Mouse (Mus musculus): ENCODE results near the gene Trip12. TPM values are rescaled to one million over a fixed set of nuclear protein-coding genes. Genes with fewer than 3 reads are reported as not detected.
A peak's percentile ranks its signal among the peaks of the same experiment; 100 is the strongest.

Gene Trip12
- polyA plus RNA-seq, 2 experiments: 76.9 to 87.3 TPM

DNA sequence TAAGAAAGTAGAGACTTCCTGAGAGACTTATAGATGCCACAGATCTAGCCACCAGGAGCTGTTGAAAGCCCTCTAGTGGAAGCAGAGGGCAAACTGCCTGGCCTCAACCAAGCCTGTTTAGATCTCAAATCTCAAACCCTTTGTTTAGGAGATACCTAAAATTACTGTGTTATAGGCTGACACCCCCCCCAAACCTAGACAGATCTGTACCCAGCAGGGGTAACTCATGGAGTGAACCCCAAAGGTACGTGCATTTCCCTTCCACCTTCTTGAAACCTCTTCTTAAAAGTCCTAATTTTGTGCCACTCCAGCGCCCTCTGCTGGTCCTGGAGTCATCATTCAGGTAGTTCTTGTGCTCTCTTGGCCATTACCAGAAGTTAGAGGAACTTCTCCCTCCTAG, 143.2 kb downstream of the Trip12 start:
- DNase-seq (ENCODE audit: low spot score): no peak
- no peak overlapping the region for H3K4me3 ChIP-seq (replicated peaks; ENCODE audit: low read length)
- ATAC-seq (ENCODE audit: low FRiP score, low read depth): no peak

DNA sequence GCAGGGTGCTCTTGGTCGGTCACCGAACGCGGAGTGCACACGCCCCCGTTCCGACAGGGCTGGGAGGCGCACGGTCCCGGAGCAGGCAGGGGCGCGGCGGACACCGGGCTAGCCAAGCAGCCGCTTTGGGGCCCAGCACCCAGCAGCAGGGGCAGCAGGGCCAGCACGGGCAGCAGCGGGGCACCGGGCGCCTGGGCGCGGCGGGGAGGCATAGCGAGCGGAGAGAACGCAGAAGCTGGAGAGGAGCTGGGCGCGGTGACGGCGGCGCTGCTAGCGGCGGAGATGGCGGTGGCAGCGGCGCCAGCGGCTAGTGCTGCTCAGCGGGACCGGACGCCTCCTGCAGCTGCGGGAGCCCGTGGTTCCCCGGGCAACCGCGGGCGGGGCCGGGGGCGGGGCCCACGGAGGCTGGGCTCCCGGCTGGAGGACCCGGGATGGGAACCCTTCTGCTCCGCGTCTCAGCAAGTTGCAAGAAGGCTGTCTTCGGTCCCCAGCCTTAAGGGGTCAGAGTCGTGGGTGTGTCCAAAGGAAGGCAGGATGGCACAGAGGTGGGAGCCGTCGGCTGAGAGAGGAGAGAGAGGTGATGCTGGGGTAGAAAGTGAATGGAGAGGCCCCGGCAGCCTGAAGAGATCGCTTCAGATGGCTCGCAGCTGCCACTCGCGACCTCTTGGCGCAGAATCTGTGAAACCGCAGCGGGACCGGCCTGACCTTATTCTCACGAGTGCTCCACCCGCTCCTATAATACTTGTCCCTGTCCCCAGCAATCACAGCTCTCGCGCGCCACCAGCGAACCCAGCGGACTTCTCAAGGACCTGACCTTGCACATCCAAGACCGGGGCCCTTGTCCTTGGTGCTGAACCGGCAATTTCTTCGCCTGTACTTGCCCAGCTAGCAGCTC, 144.6 kb downstream of the Trip12 start, which contains the start of gene Dner:
Gene Dner (minus strand): TSS at position 705 of the 895 bp plus-strand sequence.
- WGBS: under 1% methylated on average over 34 of the region's 75 CpGs
- Histone ChIP-seq H3K9ac (ENCODE audit: low read depth, low read length, severe bottlenecking) (peak within 1 kb of the TSS; percentile 31; the same call in 1 of the 2 replicates), H3K27me3 (ENCODE audit: control insufficient read depth, insufficient read depth, low read length) (peaks cover 29% of the 10 kb centered on the region), H3K4me2 (replicated peaks; ENCODE audit: low read depth, low read length, severe bottlenecking) (peak within 1 kb of the TSS; percentile 81), H3K4me1 (ENCODE audit: control insufficient read depth, insufficient read depth, low read length) (peaks cover 9% of the 10 kb centered on the region), H3K36me3 (ENCODE audit: control insufficient read depth, insufficient read depth, low read length) (no peaks in the 10 kb centered on the region), H3K27ac (replicated peaks; ENCODE audit: low read depth, low read length) (no peak within 1 kb of the TSS), H3K4me3 (replicated peaks; ENCODE audit: low read length) (peak within 1 kb of the TSS; percentile 42), H3K9me3 (ENCODE audit: control insufficient read depth, low read length) (no peaks in the 10 kb centered on the region)
- no peak for TF ChIP-seq POLR2A (IDR thresholded peaks at IDR 0.05; ENCODE audit: borderline replicate concordance, extremely low read depth, insufficient read depth, insufficient read length)
- peak; percentile 91 for DNase-seq (ENCODE audit: low spot score)
- ATAC-seq (ENCODE audit: low FRiP score, low read depth): peak; percentile 83

More for the DNA sequence above, 143.2 kb downstream of the Trip12 start:
- Histone ChIP-seq H3K9ac (ENCODE audit: low read depth, low read length, severe bottlenecking) (no peak overlapping the region), H3K27ac (replicated peaks; ENCODE audit: low read depth, low read length) (no peak overlapping the region), H3K4me1 (ENCODE audit: control insufficient read depth, insufficient read depth, low read length) (peaks cover 9% of the 10 kb centered on the region), H3K9me3 (ENCODE audit: control insufficient read depth, low read length) (no peaks in the 10 kb centered on the region), H3K27me3 (ENCODE audit: control insufficient read depth, insufficient read depth, low read length) (peaks cover 29% of the 10 kb centered on the region), H3K36me3 (ENCODE audit: control insufficient read depth, insufficient read depth, low read length) (no peaks in the 10 kb centered on the region), H3K4me2 (replicated peaks; ENCODE audit: low read depth, low read length, severe bottlenecking) (no peak overlapping the region)
- TF ChIP-seq POLR2A (IDR thresholded peaks at IDR 0.05; ENCODE audit: borderline replicate concordance, extremely low read depth, insufficient read depth, insufficient read length): no peak
- 0% methylated on average over 2 of the region's 2 CpGs for WGBS

DNA sequence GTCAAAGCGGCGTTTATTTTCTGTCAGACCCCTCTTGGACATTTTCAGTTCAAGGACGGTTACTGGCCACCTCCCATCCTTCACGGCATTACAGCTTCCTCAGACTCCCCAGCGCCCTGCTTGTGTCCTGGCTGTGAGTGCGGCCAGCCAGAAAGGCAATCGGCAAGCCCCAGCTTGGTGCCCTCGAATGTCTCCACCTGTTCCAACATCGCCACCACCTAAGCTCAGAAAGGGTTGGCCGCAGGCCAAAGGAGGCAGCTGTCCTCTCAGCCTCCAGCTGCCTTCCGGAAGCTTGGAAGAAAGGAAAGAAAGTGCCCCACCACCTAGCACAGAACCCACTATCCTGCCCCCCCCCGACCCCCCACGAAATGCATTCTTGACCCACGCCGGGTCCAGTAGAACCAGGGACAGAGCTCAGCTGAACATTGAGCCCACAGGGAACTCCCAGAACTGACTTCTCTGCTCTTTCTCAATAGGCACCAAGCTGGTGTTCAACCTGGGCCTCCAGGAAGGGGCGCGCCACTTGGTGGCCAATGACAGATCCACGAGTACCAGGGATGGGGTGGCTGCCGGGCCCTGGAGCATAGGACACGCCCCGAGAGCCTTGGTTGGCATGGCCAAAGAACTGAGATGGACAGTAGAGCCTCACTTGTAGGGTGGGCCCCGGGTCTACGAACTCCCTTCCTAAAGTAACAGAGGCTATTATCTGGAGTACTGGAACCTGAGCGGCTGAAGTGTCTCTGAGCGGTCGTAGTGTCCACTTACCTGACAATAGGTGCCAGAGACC, 145.4 kb downstream of the Trip12 start:
- Histone ChIP-seq H3K27ac (replicated peaks; ENCODE audit: low read depth, low read length) (no peak overlapping the region), H3K36me3 (ENCODE audit: control insufficient read depth, insufficient read depth, low read length) (no peaks in the 10 kb centered on the region), H3K9ac (ENCODE audit: low read depth, low read length, severe bottlenecking) (no peak overlapping the region; the same call in 1 of the 2 replicates), H3K4me2 (replicated peaks; ENCODE audit: low read depth, low read length, severe bottlenecking) (peak overlapping the region; percentile 81), H3K9me3 (ENCODE audit: control insufficient read depth, low read length) (no peaks in the 10 kb centered on the region), H3K4me3 (replicated peaks; ENCODE audit: low read length) (peak overlapping the region; percentile 42), H3K27me3 (ENCODE audit: control insufficient read depth, insufficient read depth, low read length) (peaks cover 29% of the 10 kb centered on the region), H3K4me1 (ENCODE audit: control insufficient read depth, insufficient read depth, low read length) (peaks cover 9% of the 10 kb centered on the region)
- DNase-seq (ENCODE audit: low spot score): peak; percentile 64
- TF ChIP-seq POLR2A (IDR thresholded peaks at IDR 0.05; ENCODE audit: borderline replicate concordance, extremely low read depth, insufficient read depth, insufficient read length): no peak
- WGBS: 10% methylated on average over 26 of the region's 26 CpGs
- peak; percentile 49 for ATAC-seq (ENCODE audit: low FRiP score, low read depth)

DNA sequence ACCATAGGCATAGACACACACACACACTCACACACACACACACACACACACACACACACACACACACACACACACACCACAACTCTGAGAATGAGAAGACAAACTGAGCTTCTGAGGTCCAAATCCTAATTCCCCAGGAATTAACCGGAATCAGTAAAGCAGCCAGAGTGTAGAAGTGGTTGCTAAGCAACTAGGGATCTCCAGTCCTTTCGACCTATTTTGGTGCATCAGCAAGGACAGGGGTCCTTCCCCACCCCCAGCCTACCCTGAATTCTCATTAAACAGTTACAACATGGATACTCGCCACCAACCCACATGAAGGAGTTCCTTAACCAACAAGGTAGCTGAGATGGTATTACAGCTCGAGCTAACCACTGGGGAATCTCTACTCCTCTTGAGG, 162.4 kb downstream of the Trip12 start:
- DNase-seq (ENCODE audit: low spot score) (no peak), ATAC-seq (ENCODE audit: low FRiP score, low read depth) (no peak)
- Histone ChIP-seq H3K4me1 (ENCODE audit: control insufficient read depth, insufficient read depth, low read length) (no peaks in the 10 kb centered on the region), H3K27me3 (ENCODE audit: control insufficient read depth, insufficient read depth, low read length) (no peaks in the 10 kb centered on the region), H3K27ac (replicated peaks; ENCODE audit: low read depth, low read length) (no peak overlapping the region), H3K9ac (ENCODE audit: low read depth, low read length, severe bottlenecking) (no peak overlapping the region), H3K36me3 (ENCODE audit: control insufficient read depth, insufficient read depth, low read length) (no peaks in the 10 kb centered on the region), H3K9me3 (ENCODE audit: control insufficient read depth, low read length) (no peaks in the 10 kb centered on the region), H3K4me2 (replicated peaks; ENCODE audit: low read depth, low read length, severe bottlenecking) (no peak overlapping the region), H3K4me3 (replicated peaks; ENCODE audit: low read length) (no peak overlapping the region)
- whole genome bisulfite sequencing: 62% methylated on average over 4 of the region's 4 CpGs
- no peak for TF ChIP-seq POLR2A (IDR thresholded peaks at IDR 0.05; ENCODE audit: borderline replicate concordance, extremely low read depth, insufficient read depth, insufficient read length)

Small RNA genes lying within 50 kb of the gene (microRNA-seq; reads per million reads assigned to microRNA genes)
- gene Mir5126: 1.6 reads per million

Other genes starting within 250 kb of the Trip12 start
- 5.9 and 7.5 TPM in 2 replicates for gene Dner, start 144.3 kb downstream of the Trip12 start, polyA plus RNA-seq (2012; rRNA removed)
- 5.1 and 6.4 TPM in 2 replicates for gene Dner, start 144.3 kb downstream of the Trip12 start, polyA plus RNA-seq (2014; fragmentation: Nextera tagmentation; extraction: Ambion mirVana)
- gene Fbxo36, start 675 bp downstream of the Trip12 start, polyA plus RNA-seq (2012; rRNA removed): 4.6 and 5.6 TPM in 2 replicates
- gene Fbxo36, start 675 bp downstream of the Trip12 start, polyA plus RNA-seq (2014; fragmentation: Nextera tagmentation; extraction: Ambion mirVana): 10.1 and 11.6 TPM in 2 replicates
- gene Slc16a14, start 94.6 kb upstream of the Trip12 start, polyA plus RNA-seq (2012; rRNA removed): 0.18 and 0.20 TPM in 2 replicates
- gene Slc16a14, start 94.6 kb upstream of the Trip12 start, polyA plus RNA-seq (2014; fragmentation: Nextera tagmentation; extraction: Ambion mirVana): 0.15 and 0.18 TPM in 2 replicates